Mouse (Mus musculus) kidney, embryonic 15.5 days (tissue): ENCODE results near the gene Abtb2. TPM values are rescaled to one million over a fixed set of nuclear protein-coding genes. Genes with fewer than 3 reads are reported as not detected.

ENCODE experiments used
- ATAC-seq: fragments of 200-750 bp; cut with Nextera tagmentation; replicated peaks from 2 replicates; pipeline ENCODE4 v1.8.0; 2017; ENCODE audit warnings: moderate TSS enrichment; ENCODE audit not compliant: low FRiP score
- H3K27ac ChIP-seq: fragments of 300-500 bp; sonication (generic); 2 replicates; pipeline ENCODE4 v1.5.1; 2015; ENCODE audit warnings: mild to moderate bottlenecking, inconsistent platforms
- H3K27me3 ChIP-seq: fragments of 300-500 bp; sonication (generic); 2 replicates; pipeline ENCODE4 v1.6.1; 2015; ENCODE audit warnings: inconsistent platforms
- H3K36me3 ChIP-seq: fragments of 300-500 bp; sonication (generic); 2 replicates; pipeline ENCODE4 v1.6.1; 2015; ENCODE audit warnings: inconsistent platforms
- H3K4me1 ChIP-seq: fragments of 300-500 bp; sonication (generic); 2 replicates; pipeline ENCODE4 v1.6.1; 2015; ENCODE audit warnings: inconsistent platforms
- H3K4me2 ChIP-seq: fragments of 300-500 bp; sonication (generic); 2 replicates; pipeline ENCODE4 v1.6.1; 2015; ENCODE audit warnings: moderate library complexity, mild to moderate bottlenecking, inconsistent platforms
- H3K4me3 ChIP-seq: fragments of 300-500 bp; sonication (generic); replicated peaks from 2 replicates; pipeline ENCODE4 v1.5.1; 2015; ENCODE audit warnings: mild to moderate bottlenecking, inconsistent platforms
- H3K9ac ChIP-seq: fragments of 300-500 bp; sonication (generic); 2 replicates; pipeline ENCODE4 v1.6.1; 2015; ENCODE audit warnings: mild to moderate bottlenecking, inconsistent platforms
- H3K9me3 ChIP-seq: fragments of 300-500 bp; sonication (generic); replicated peaks from 2 replicates; pipeline ENCODE4 v1.6.1; 2016; ENCODE audit warnings: inconsistent platforms
- WGBS: fragments of 180-500 bp; shearing (Covaris S2); methylation state at CpG from one replicate; pipeline ENCODE4 v1.1.7; 2015; ENCODE audit warnings: mixed read lengths; 5-methylcytosine and 5-hydroxymethylcytosine counted together
- polyA plus RNA-seq: library from polyadenylated mRNA; unstranded; fragments of >200 nt; fragmentation: Nextera tagmentation; extraction: Ambion mirVana; gene quantifications from 2 replicates; pipeline ENCODE4 v1.2.1, GENCODE M21; 2015

The Abtb2 gene
- polyA plus RNA-seq, 1 experiment from 2014 or later, result 8.4 TPM

DNA sequence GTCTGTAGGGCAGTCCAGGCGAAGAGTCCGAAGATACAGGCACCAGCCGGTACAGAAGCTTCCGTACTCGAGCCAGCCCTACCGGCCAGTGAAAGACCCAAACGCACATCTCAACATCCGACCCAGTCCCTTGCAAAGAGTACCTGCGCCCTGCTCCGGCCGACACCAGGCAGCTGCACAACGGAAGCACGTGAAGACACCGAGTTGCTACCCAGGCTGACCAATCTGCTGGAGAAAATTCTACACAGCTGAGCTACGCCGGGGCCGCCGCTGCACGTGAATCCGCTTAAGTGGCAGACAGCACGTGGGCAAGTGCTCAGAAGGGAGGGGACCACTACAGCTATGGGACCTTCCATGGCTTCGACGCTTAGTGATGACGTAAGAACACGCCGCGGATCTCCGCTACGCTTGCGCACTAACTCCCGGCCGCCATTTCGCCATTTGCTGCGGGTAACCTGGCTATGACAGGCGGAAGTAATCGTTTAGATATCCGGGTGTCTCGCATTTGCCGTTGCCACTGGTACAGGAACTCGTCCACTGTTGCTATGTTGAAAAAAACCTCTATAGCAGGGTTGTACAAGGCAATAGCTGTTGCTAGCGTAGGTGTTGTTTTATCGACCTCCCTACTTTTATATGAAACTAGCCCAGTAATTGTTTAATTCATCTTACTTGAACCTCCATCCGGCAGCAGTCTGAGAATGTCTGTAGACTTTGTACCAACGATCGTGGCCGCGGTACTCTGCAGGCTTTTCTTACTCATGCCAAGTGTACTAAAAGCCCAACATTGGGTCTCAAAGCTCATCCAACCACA is 195.0 kb downstream of the Abtb2 start, which contains the start of gene Nat10:
Gene Nat10 (minus strand): TSS at position 365 of the 811 bp plus-strand sequence.
- H3K27ac ChIP-seq, result peak within 1 kb of the TSS; percentile 90
- ATAC-seq, result peak; percentile 96
- peaks cover 28% of the 10 kb centered on the region for H3K36me3 ChIP-seq
- H3K4me2 ChIP-seq, result peak within 1 kb of the TSS; percentile 74
- under 1% methylated on average over 47 of the region's 47 CpGs for WGBS
- peaks cover 17% of the 10 kb centered on the region for H3K4me1 ChIP-seq
- H3K4me3 ChIP-seq, result peak within 1 kb of the TSS; percentile 70
- no peaks in the 10 kb centered on the region for H3K9me3 ChIP-seq
- H3K27me3 ChIP-seq, result no peaks in the 10 kb centered on the region
- H3K9ac ChIP-seq, result peak within 1 kb of the TSS; percentile 44

DNA sequence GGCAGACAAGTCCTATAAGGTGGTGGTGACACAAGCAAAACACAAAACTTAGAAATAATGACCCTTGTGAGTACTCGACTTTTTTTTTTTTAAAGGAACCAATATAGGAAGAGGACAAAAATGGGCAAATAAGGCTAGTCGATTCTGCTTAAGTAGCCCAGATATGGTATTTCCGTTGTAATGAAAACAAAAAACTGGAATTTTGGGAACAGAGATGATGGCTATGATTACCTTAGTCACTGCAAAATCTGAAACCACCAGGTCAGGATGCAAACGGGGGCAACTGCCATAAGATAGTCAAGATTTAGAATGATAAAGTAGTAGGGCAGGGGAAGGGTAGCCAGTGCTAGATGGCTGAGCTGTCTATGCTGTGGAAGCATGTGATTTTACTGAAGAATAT is 195.9 kb downstream of the Abtb2 start:
- Histone ChIP-seq H3K9ac (no peak overlapping the region), H3K27ac (no peak overlapping the region), H3K4me2 (peak overlapping the region; percentile 74), H3K4me1 (peaks cover 17% of the 10 kb centered on the region), H3K4me3 (peak overlapping the region; percentile 70), H3K27me3 (no peaks in the 10 kb centered on the region), H3K9me3 (no peaks in the 10 kb centered on the region), H3K36me3 (peaks cover 30% of the 10 kb centered on the region)
- 38% methylated on average over 4 of the region's 4 CpGs for WGBS
- ATAC-seq, result no peak

DNA sequence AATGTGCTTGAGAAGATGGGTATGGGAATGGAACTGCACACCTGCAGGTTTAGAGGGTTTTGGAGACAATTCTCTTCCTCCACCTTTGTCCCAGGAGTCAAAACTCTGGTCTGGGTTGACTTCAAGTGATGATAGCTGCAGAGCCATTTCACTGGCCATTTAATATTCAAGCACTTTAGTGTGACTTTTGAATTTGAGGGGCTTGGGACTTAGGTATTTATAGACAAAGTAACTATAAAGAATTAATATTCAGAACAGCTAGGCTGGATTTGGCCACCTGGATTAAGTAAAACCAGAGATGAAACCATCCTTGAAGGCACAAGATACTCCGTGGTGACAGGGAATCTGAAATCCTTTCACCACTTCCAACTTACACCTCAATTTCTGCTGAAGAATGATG is 196.4 kb downstream of the Abtb2 start:
- ATAC-seq, result no peak
- no peaks in the 10 kb centered on the region for H3K9me3 ChIP-seq
- H3K27ac ChIP-seq, result no peak overlapping the region
- peak overlapping the region; percentile 74 for H3K4me2 ChIP-seq
- peaks cover 17% of the 10 kb centered on the region for H3K4me1 ChIP-seq
- no peaks in the 10 kb centered on the region for H3K27me3 ChIP-seq
- H3K4me3 ChIP-seq, result no peak overlapping the region
- H3K9ac ChIP-seq, result no peak overlapping the region
- 59% methylated on average over 1 of the region's 1 CpGs for WGBS
- peaks cover 26% of the 10 kb centered on the region for H3K36me3 ChIP-seq

Other genes starting within 250 kb of the Abtb2 start
- gene Elf5, start 154.6 kb upstream of the Abtb2 start, polyA plus RNA-seq, result 1.5 and 2.8 TPM in 2 replicates
- gene Cat, start 81.2 kb upstream of the Abtb2 start, polyA plus RNA-seq, result 89.3 and 99.4 TPM in 2 replicates
- 25.3 and 27.4 TPM in 2 replicates for gene Nat10, start 195.0 kb downstream of the Abtb2 start, polyA plus RNA-seq
- 330 and 337 TPM in 2 replicates for gene Caprin1, start 231.3 kb downstream of the Abtb2 start, polyA plus RNA-seq